Mouse (Mus musculus) brain, adult 2 months (tissue): Measurements from ENCODE around the gene Mug1.
"Not testable (repeated sequence)": the region's sequence is repeated elsewhere in the genome, so short reads cannot be mapped to it uniquely, and the experiment has no call there.

Experiments used
- DNase-seq: peaks from one replicate; pipeline ENCODE4 v3.0.0; 2011; ENCODE audit warnings: low read depth, low spot score

Gene Mug1

DNA sequence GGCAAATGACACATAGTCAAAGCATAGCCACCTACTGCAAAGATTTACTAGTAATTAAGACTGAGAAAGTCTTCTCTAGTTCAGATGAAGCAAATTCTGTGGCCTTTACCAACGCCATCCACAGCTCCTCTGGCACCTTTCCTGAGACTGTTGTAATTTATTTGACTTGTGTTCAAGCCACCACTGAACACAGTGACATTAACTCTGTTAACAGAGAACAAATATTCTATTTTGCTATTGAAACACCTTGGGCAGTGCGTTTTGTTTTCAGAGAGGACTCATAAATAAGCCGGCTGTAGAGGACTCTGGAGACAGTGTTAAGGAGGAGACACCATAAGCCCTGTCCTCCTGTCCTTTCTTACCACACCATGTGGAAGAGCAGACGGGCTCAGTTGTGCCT lies at the start of gene Mug1:
TSS of gene Mug1 (plus strand) at position 271 of the 400 bp plus-strand sequence.
- DNase-seq: not testable (repeated sequence)

DNA sequence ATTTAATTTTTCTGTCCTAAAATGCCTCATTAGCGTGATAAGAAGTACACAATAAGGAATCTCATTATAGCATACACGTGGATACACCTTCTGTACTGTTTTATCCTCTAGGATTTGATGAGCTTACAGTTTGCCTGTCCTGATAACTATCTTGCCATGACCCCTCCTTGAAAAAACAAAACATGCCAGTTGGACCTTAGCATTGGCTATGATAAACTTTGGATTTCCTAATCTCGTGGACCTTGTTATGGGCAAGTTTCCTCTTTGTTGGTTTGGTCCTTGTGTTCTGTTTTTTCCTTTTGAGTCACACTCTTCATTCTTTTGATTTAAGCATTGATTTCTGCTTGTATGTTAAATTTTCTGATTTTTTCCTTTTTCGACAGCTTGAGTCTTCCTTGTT lies 10.3 kb upstream of the Mug1 start:
- DNase-seq: no peak

DNA sequence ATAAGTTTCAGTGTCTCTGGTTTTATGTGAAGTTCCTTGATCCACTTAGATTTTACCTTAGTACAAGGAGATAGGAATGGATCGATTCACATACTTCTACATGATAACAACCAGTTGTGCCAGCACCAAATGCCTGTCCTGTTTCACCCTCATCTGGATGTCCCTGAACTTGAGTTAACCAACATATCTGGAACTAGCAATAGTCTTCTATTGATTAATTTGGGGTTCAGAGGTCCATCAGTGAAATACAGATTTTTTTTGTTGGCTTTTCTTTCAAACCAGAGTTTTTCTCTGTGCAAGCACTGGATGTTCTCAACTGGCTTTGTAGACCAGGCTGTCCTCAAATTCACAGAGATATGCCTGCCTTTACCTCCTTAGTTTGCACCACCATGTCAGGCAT lies 2.0 kb upstream of the Mug1 start:
- no peak for DNase-seq

DNA sequence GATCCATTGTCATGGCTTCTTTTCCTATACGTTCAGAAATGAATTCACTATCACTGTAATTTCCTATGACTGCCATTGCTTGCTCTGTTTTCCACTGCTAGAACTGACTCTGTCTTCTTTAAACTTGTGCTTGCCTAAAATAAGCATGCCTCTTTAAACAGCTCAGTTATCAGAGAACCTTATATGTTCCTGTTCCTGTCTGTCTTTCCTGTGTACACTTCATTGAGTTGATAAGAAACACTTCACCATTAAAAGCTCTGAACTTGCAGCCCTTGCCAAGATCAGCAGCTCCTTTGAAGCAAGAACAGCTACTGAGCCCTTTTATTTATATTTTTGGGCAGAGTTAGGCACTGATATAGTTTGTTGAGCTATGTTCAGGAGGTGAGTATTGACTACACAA lies 10.0 kb downstream of the Mug1 start:
- DNase-seq: no peak
